Mouse (Mus musculus) testis, adult 2 months (tissue): ENCODE results near the gene Snx29.

Experiments used
- CTCF ChIP-seq: fragments of 200-500 bp; IDR thresholded peaks from 2 replicates; pipeline ENCODE4 v1.5.1; 2012; ENCODE audit warnings: low read depth, mild to moderate bottlenecking, inconsistent platforms, low read length, moderate library complexity; ENCODE audit not compliant: control insufficient read depth, insufficient read depth, insufficient replicate concordance
- POLR2A ChIP-seq: fragments of 200-500 bp; IDR thresholded peaks from 2 replicates; pipeline ENCODE4 v1.6.1; 2012; ENCODE audit warnings: low read depth, mild to moderate bottlenecking, inconsistent platforms, low read length, moderate library complexity; ENCODE audit not compliant: control insufficient read depth

DNA sequence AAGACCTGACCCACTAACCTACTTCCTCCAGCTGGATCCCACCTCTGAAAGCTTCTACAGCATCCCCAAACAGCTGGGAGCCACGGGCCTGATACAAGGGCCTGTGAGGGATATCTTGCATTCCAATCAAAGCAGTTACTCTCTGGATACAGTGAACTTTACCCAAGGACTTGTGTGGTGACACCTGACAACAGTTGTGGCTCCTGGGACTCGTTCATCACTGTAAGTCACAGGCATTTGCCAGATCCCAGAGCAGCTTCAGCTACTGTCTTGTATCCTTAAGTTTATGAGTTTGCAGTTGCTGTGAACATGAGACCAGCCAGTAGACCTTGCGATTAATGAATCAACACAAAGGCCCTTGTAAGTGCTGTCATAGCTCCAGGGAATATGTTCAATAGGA is 405.4 kb downstream of the Snx29 start:
- TF ChIP-seq CTCF (no peak), POLR2A (no peak)
